ENCODE assay signal across 25 mouse cellular contexts in genomic region chr13:81239427-81239826, GRCm38 (mm10).
"Had no signal": no experiment of that assay in that cellular context is flagged by ENCODE, and none has a peak within 500 bp of the region (broad histone marks: within the 10 kb centered on the region; RNA-seq: fewer than 3 reads in every experiment).

No protein-coding gene starts in this region.

- DNase-seq: gastrocnemius, adult 2 months; gastrocnemius, postnatal 10 days; gastrocnemius, postnatal 25 days; heart, adult 11 months; heart, adult 2 months; heart, postnatal 14 days; heart, postnatal 36 days; kidney, adult 18-20 months; kidney, adult 8-10 months; kidney, postnatal 14 days; kidney, postnatal 36 days; layer of hippocampus, adult 9-11 months; left cerebral cortex, postnatal 4 days had no signal

- H3K9me3 ChIP-seq: heart, embryonic 13.5 days; heart, embryonic 15.5 days; hindbrain, embryonic 10.5 days; hindbrain, embryonic 13.5 days; hindbrain, embryonic 15.5 days; limb, embryonic 13.5 days; limb, embryonic 15.5 days; liver, embryonic 12.5 days had no signal

- H3K27me3 ChIP-seq: heart, embryonic 13.5 days; heart, embryonic 15.5 days; hindbrain, embryonic 13.5 days; hindbrain, embryonic 15.5 days; limb, embryonic 13.5 days; limb, embryonic 15.5 days; liver, embryonic 12.5 days had no signal

- H3K4me2 ChIP-seq: heart, embryonic 11.5 days; heart, embryonic 13.5 days; heart, embryonic 15.5 days; hindbrain, embryonic 13.5 days; hindbrain, embryonic 15.5 days; limb, embryonic 13.5 days; limb, embryonic 15.5 days; liver, embryonic 12.5 days had no signal

- H3K36me3 ChIP-seq: heart, embryonic 13.5 days; heart, embryonic 15.5 days; hindbrain, embryonic 13.5 days; hindbrain, embryonic 15.5 days; limb, embryonic 13.5 days; limb, embryonic 15.5 days; liver, embryonic 12.5 days had no signal

- H3K4me1 ChIP-seq: heart, embryonic 13.5 days; heart, embryonic 15.5 days; hindbrain, embryonic 10.5 days; hindbrain, embryonic 15.5 days; limb, embryonic 15.5 days; liver, embryonic 12.5 days had no signal

- H3K27ac ChIP-seq: gastrocnemius, adult 2 months; heart, adult 2 months; heart, embryonic 13.5 days; heart, embryonic 15.5 days; hindbrain, embryonic 10.5 days; hindbrain, embryonic 13.5 days; hindbrain, embryonic 15.5 days; hindbrain, postnatal 0 days; limb, embryonic 13.5 days; limb, embryonic 15.5 days; liver, embryonic 12.5 days; liver, embryonic 14.5 days had no signal

- H3K4me3 ChIP-seq: gastrocnemius, adult 2 months; heart, adult 2 months; heart, embryonic 13.5 days; heart, embryonic 15.5 days; hindbrain, embryonic 10.5 days; hindbrain, embryonic 13.5 days; hindbrain, embryonic 15.5 days; limb, embryonic 13.5 days; limb, embryonic 15.5 days; liver, embryonic 12.5 days had no signal

- H3K9ac ChIP-seq: heart, embryonic 13.5 days; heart, embryonic 15.5 days; hindbrain, embryonic 13.5 days; hindbrain, embryonic 15.5 days; limb, embryonic 13.5 days; limb, embryonic 15.5 days; liver, embryonic 12.5 days; liver, embryonic 14.5 days had no signal

- ATAC-seq: hindbrain, postnatal 0 days; intestine, postnatal 0 days; liver, embryonic 12.5 days had no signal
